Mouse (Mus musculus): ENCODE results near the gene Tada2a.

DNA sequence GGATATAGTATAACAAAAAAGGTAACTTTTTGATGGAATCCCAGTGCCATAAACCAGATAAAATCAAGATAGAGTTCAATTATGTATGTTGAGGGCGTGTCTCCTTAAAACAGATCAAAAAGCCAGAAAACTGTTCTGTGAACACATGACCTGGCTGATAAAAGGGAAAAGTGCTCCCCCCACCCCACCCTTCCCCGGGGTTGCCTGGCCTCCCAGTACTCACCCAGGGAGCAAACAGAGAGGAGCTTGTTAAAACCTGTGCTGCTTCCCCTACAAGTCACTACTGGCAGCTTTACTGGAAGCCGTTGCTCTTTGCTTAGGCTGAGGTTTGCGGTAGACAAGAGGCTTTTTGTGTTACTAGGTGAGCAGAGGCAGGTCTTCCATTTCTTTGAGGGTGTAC is 82.1 kb downstream of the Tada2a start:
- TF ChIP-seq POLR2A (IDR thresholded peaks at IDR 0.05; ENCODE audit: borderline replicate concordance, control insufficient read depth, low read depth, low read length) (no peak), CTCF (IDR thresholded peaks at IDR 0.05; ENCODE audit: control insufficient read depth, insufficient read depth, low read length) (no peak)

Data from bone marrow, adult 2 months (tissue).